Mouse (Mus musculus) mature B cell (primary cell): Measurements from ENCODE around the gene Tmbim6.

Source experiments
- in situ Hi-C: fragments of 300-500 bp; cut with MboI; formaldehyde crosslinking; loops from 2 replicates; pipeline ENCODE4 v1.14.3; 2019

Gene Tmbim6

GRCm38 (mm10) chr15:99392486-99393385 is at the start of gene Tmbim6:
Gene Tmbim6, plus strand, starts transcription at chr15:99392882.
- in situ Hi-C loops = no loop called here

GRCm38 (mm10) chr15:99343414-99344147 is 49.1 kb upstream of the Tmbim6 start:
- in situ Hi-C loops = no loop called here

- in situ Hi-C loops = no loop called here
Observed at GRCm38 (mm10) chr15:99344148-99344870, 48.4 kb upstream of the Tmbim6 start.

GRCm38 (mm10) chr15:99344961-99345360 is 47.7 kb upstream of the Tmbim6 start:
- in situ Hi-C loops = no loop called here

GRCm38 (mm10) chr15:99351610-99352009 is 41.1 kb upstream of the Tmbim6 start:
- in situ Hi-C loops = no loop called here

- in situ Hi-C loops = no loop called here
Observed at GRCm38 (mm10) chr15:99352306-99352705, 40.4 kb upstream of the Tmbim6 start.

- in situ Hi-C loops = no loop called here
Observed at GRCm38 (mm10) chr15:99355660-99356059, 37.0 kb upstream of the Tmbim6 start.

GRCm38 (mm10) chr15:99356462-99356861 is 36.2 kb upstream of the Tmbim6 start:
- in situ Hi-C loops = no loop called here

- in situ Hi-C loops = no loop called here
Observed at GRCm38 (mm10) chr15:99358952-99359351, 33.7 kb upstream of the Tmbim6 start.

GRCm38 (mm10) chr15:99364022-99364530 is 28.6 kb upstream of the Tmbim6 start:
- in situ Hi-C loops = no loop called here

- in situ Hi-C loops = loop anchor here (5.0 kb wide), 1 partner anchor 33 kb away; no protein-coding TSS in a partner anchor
Observed at GRCm38 (mm10) chr15:99364921-99365320, 27.8 kb upstream of the Tmbim6 start.

GRCm38 (mm10) chr15:99368583-99369266 is 24.0 kb upstream of the Tmbim6 start:
- in situ Hi-C loops = loop anchor here (5.0 kb wide), 1 partner anchor 36 kb away; no protein-coding TSS in a partner anchor

- in situ Hi-C loops = loop anchor here (5.0 kb wide), 1 partner anchor 37 kb away; no protein-coding TSS in a partner anchor
Observed at GRCm38 (mm10) chr15:99369391-99370171, 23.1 kb upstream of the Tmbim6 start.

GRCm38 (mm10) chr15:99370259-99370691 is 22.4 kb upstream of the Tmbim6 start, which contains the start of gene Fmnl3:
Gene Fmnl3, minus strand, starts transcription at chr15:99370482.
- in situ Hi-C loops = no loop called here

GRCm38 (mm10) chr15:99371526-99372340 is 20.9 kb upstream of the Tmbim6 start:
- in situ Hi-C loops = no loop called here

GRCm38 (mm10) chr15:99372761-99373160 is 19.9 kb upstream of the Tmbim6 start:
- in situ Hi-C loops = no loop called here

GRCm38 (mm10) chr15:99375036-99375435 is 17.6 kb upstream of the Tmbim6 start:
- in situ Hi-C loops = no loop called here

- in situ Hi-C loops = no loop called here
Observed at GRCm38 (mm10) chr15:99375581-99375980, 17.1 kb upstream of the Tmbim6 start.

GRCm38 (mm10) chr15:99376240-99376639 is 16.4 kb upstream of the Tmbim6 start:
- in situ Hi-C loops = no loop called here
